Mouse (Mus musculus) layer of hippocampus, postnatal 14 days (tissue): ENCODE results near the gene Lrp8. TPM values are rescaled to one million over a fixed set of nuclear protein-coding genes. Genes with fewer than 3 reads are reported as not detected.

ENCODE experiments used
- DNase-seq, 2 experiments: peaks; one replicate each; pipeline ENCODE4 v3.0.0; 2021 to 2022; ENCODE audit warnings: low spot score in 2 of 2, mixed read lengths in 1 of 2
- total RNA-seq, 2 experiments: library from RNA; stranded (reverse); gene quantifications; 2 replicates each; pipeline ENCODE4 v1.2.3; 2021

Lrp8 gene
- total RNA-seq, 2 experiments from 2014 or later: 116 to 132 TPM

- DNase-seq: no peak
Measured at GRCm38 (mm10) chr4:107906561-107906960, 104.5 kb downstream of the Lrp8 start.

- no peak for DNase-seq
Measured at GRCm38 (mm10) chr4:107910020-107910419, 108.0 kb downstream of the Lrp8 start.

- DNase-seq: no peak
Measured at GRCm38 (mm10) chr4:107920336-107920735, 118.3 kb downstream of the Lrp8 start.

- no peak for DNase-seq
Measured at GRCm38 (mm10) chr4:107921152-107921695, 119.2 kb downstream of the Lrp8 start.

GRCm38 (mm10) chr4:107921952-107922351 lies 119.9 kb downstream of the Lrp8 start:
- DNase-seq: no peak

- DNase-seq: peak; percentile 76 to 82
Measured at GRCm38 (mm10) chr4:107923145-107923802, 121.2 kb downstream of the Lrp8 start, which contains the start of gene Cpt2. Gene Cpt2, minus strand, starts transcription at chr4:107923610.

GRCm38 (mm10) chr4:107923803-107924194 lies 121.7 kb downstream of the Lrp8 start:
- no peak for DNase-seq

Other genes starting within 250 kb of the Lrp8 start
- 1 to 10 TPM; 1.6 to 3.0 TPM for gene Dmrtb1, start 118.0 kb upstream of the Lrp8 start, total RNA-seq
- 10 to 100 TPM; 37.4 to 40.5 TPM for gene Magoh, start 77.5 kb downstream of the Lrp8 start, total RNA-seq
- 10 to 100 TPM; 61.0 to 69.7 TPM for gene 0610037L13Rik, start 87.6 kb downstream of the Lrp8 start, total RNA-seq
- 1 to 10 TPM; 8.4 to 8.9 TPM for gene Cpt2, start 121.3 kb downstream of the Lrp8 start, total RNA-seq
- under 1 TPM in 1 of 2 experiments, not detected in 1; 0.12 TPM for gene Slc1a7, start 166.1 kb downstream of the Lrp8 start, total RNA-seq